Mouse (Mus musculus): ENCODE data around the gene Masp2. TPM values are rescaled to one million over a fixed set of nuclear protein-coding genes. Genes with fewer than 3 reads are reported as not detected.

Masp2 gene
- total and polyA plus RNA-seq, 2 experiments from 2014 or later = not detected

DNA sequence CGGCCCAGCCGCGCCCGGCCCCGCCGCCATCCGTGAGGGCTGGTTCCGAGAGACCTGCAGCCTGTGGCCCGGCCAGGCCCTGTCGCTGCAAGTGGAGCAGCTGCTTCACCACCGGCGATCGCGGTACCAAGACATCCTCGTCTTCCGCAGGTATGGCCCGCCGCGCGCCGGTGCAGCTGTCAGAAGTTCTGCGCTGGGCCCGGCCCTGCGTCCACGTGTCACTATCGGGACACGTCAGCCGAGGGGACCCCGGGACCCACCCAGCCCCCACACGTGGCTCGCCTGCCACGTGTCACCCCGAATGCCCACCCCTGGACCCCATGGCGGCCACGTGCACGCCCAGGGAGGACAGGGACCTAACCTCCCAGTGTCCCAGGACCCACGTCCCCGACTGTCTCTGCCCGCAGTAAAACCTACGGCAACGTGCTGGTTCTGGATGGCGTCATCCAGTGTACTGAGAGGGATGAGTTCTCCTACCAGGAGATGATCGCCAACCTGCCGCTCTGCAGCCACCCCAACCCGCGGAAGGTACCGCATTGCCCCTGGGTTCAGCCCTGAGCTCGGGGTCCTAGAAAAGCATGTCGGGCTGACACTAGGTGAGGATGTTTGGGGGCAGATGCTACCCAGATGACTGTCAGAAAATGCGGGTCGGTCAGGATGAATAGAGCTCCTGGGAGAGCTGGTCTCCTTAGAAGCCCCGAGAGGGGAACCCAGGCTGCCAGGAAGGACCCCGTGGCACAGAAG lies 10.5 kb upstream of the Masp2 start:
- under 1% methylated on average over 47 of the region's 53 CpGs for WGBS

DNA sequence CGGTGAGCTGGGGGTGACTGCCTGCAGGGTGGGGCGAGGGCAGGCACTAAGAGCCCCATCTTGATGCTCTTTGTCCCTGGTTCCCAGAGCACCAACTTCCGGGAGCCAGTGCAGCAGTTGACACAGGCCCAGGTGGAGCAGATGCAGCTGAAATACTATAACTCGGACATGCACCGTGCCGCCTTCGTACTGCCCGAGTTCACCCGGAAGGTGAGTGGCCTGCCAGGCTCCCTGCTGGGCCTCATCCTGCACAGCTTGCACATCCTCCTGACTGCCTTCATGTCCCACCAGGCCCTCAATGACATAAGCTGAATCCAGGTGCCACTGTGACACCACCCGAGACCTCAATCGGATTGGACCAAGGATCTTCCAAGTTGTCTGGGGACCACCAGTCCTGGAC lies 8.4 kb upstream of the Masp2 start:
- Histone ChIP-seq H3K4me3 (ENCODE audit: low read depth, low read length) (no peak overlapping the region), H3K9me3 (replicated peaks; ENCODE audit: control insufficient read depth, low read length) (no peaks in the 10 kb centered on the region), H3K27me3 (ENCODE audit: control insufficient read depth, insufficient read depth, low read length) (no peaks in the 10 kb centered on the region), H3K9ac (replicated peaks; ENCODE audit: low read depth, low read length) (no peak overlapping the region), H3K4me2 (ENCODE audit: low read depth, low read length) (no peak overlapping the region), H3K4me1 (ENCODE audit: control insufficient read depth, insufficient read depth) (peaks cover 9% of the 10 kb centered on the region; the same call in 1 of the 2 replicates), H3K36me3 (replicated peaks; ENCODE audit: control insufficient read depth, insufficient read depth, low read length) (peaks cover 33% of the 10 kb centered on the region), H3K27ac (ENCODE audit: low read depth) (no peak overlapping the region)
- ATAC-seq (ENCODE audit: insufficient read depth, low read depth) = no peak
- TF ChIP-seq EP300 (IDR thresholded peaks at IDR 0.05; ENCODE audit: low read depth) (no peak), CTCF (IDR thresholded peaks at IDR 0.05; ENCODE audit: low read depth) (no peak)
- WGBS = 93% methylated on average over 11 of the region's 11 CpGs
- DNase-seq (ENCODE audit: low spot score) = no peak

More for the DNA sequence above, 10.5 kb upstream of the Masp2 start:
- Histone ChIP-seq H3K27me3 (ENCODE audit: control insufficient read depth, insufficient read depth, low read length) (no peaks in the 10 kb centered on the region), H3K27ac (ENCODE audit: low read depth) (peak overlapping the region; percentile 61), H3K4me1 (ENCODE audit: control insufficient read depth, insufficient read depth) (peaks cover 9% of the 10 kb centered on the region; the same call in 1 of the 2 replicates), H3K4me3 (ENCODE audit: low read depth, low read length) (peak overlapping the region; percentile 95), H3K36me3 (replicated peaks; ENCODE audit: control insufficient read depth, insufficient read depth, low read length) (peaks cover 31% of the 10 kb centered on the region), H3K4me2 (ENCODE audit: low read depth, low read length) (peak overlapping the region; percentile 98), H3K9me3 (replicated peaks; ENCODE audit: control insufficient read depth, low read length) (no peaks in the 10 kb centered on the region), H3K9ac (replicated peaks; ENCODE audit: low read depth, low read length) (peak overlapping the region; percentile 78)
- no peak for DNase-seq (ENCODE audit: low spot score)
- peak; percentile 36 for ATAC-seq (ENCODE audit: insufficient read depth, low read depth)
- TF ChIP-seq EP300 (IDR thresholded peaks at IDR 0.05; ENCODE audit: low read depth) (no peak), CTCF (IDR thresholded peaks at IDR 0.05; ENCODE audit: low read depth) (no peak)

DNA sequence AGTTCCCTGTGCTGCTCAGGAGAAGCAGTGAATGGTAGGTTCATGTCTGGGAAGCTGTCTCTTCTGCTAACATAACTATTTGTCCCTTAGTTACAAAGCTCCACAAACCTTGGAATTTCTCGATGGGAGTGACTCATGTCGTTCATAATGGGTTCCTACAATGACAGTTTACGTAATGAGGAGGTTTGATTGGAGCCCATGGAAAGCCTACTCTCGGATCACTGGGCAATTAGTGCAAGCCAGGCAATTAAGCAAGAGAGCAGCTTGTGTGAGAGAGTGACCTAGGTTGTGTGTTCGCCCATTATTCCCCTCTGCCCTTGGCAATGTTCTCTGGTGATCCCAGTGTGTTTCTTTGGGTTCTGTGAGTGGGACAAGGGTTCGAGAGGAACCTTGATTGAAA lies 6.4 kb upstream of the Masp2 start:
- WGBS = 85% methylated on average over 6 of the region's 6 CpGs

DNA sequence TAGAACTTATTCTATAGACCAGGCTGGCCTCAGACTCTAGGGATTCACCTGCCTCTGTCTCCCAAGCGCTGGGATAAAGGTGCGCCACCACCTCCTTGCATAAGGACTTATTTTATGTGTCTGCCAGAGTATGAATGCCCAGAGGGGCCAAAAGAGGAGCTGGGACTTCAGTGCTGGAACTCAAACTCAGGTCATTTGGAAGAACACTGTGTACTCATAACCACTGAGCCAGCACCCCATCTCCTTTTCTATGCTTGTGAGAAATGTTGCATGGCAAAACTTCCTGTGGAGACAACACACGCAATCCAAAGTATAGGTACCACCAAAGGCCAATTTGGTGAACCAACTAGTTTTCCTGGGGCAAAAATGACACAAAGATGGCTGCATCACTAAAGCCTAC lies 5.6 kb upstream of the Masp2 start:
- no peak overlapping the region for H3K4me3 ChIP-seq (ENCODE audit: low read depth, low read length)
- H3K27ac ChIP-seq (ENCODE audit: low read depth) = no peak overlapping the region
- no peak for DNase-seq (ENCODE audit: low spot score)
- WGBS = 96% methylated on average over 3 of the region's 3 CpGs
- no peak for ATAC-seq (ENCODE audit: insufficient read depth, low read depth)
- H3K9me3 ChIP-seq (replicated peaks; ENCODE audit: control insufficient read depth, low read length) = no peaks in the 10 kb centered on the region
- H3K27me3 ChIP-seq (ENCODE audit: control insufficient read depth, insufficient read depth, low read length) = no peaks in the 10 kb centered on the region
- peaks cover 33% of the 10 kb centered on the region for H3K36me3 ChIP-seq (replicated peaks; ENCODE audit: control insufficient read depth, insufficient read depth, low read length)
- no peak overlapping the region for H3K4me2 ChIP-seq (ENCODE audit: low read depth, low read length)
- peaks cover 8% of the 10 kb centered on the region; the same call in 1 of the 2 replicates for H3K4me1 ChIP-seq (ENCODE audit: control insufficient read depth, insufficient read depth)
- TF ChIP-seq CTCF (IDR thresholded peaks at IDR 0.05; ENCODE audit: low read depth) (no peak), EP300 (IDR thresholded peaks at IDR 0.05; ENCODE audit: low read depth) (no peak)
- no peak overlapping the region for H3K9ac ChIP-seq (replicated peaks; ENCODE audit: low read depth, low read length)

More for the DNA sequence above, 6.4 kb upstream of the Masp2 start:
- H3K9me3 ChIP-seq (replicated peaks; ENCODE audit: control insufficient read depth, low read length) = no peaks in the 10 kb centered on the region
- H3K4me3 ChIP-seq (ENCODE audit: low read depth, low read length) = no peak overlapping the region
- TF ChIP-seq EP300 (IDR thresholded peaks at IDR 0.05; ENCODE audit: low read depth) (no peak), CTCF (IDR thresholded peaks at IDR 0.05; ENCODE audit: low read depth) (no peak)
- no peaks in the 10 kb centered on the region for H3K27me3 ChIP-seq (ENCODE audit: control insufficient read depth, insufficient read depth, low read length)
- ATAC-seq (ENCODE audit: insufficient read depth, low read depth) (no peak), DNase-seq (ENCODE audit: low spot score) (no peak)
- peaks cover 9% of the 10 kb centered on the region; the same call in 1 of the 2 replicates for H3K4me1 ChIP-seq (ENCODE audit: control insufficient read depth, insufficient read depth)
- H3K4me2 ChIP-seq (ENCODE audit: low read depth, low read length) = no peak overlapping the region
- H3K36me3 ChIP-seq (replicated peaks; ENCODE audit: control insufficient read depth, insufficient read depth, low read length) = peaks cover 33% of the 10 kb centered on the region
- no peak overlapping the region for H3K9ac ChIP-seq (replicated peaks; ENCODE audit: low read depth, low read length)
- H3K27ac ChIP-seq (ENCODE audit: low read depth) = no peak overlapping the region

DNA sequence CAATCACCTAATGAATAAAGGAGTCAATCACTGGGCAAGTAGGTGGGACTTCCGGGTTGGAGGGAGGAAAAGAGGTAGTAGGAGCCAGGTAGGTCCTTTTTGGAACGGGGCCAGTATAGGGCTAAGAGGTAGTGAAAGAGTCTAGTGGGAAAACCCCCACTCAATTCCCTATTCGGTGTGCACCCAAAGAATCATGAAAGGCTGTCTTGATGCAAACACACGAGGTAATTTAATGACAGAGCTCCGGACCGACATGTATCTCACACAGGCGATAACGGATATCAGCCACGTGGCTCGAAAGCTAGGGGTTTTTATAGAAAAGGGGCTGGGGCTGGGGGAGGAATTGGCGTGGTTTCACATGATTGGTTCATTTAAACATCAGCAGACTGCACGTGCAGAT lies 3.5 kb upstream of the Masp2 start:
- H3K9me3 ChIP-seq (replicated peaks; ENCODE audit: control insufficient read depth, low read length) = no peaks in the 10 kb centered on the region
- no peak overlapping the region for H3K4me3 ChIP-seq (ENCODE audit: low read depth, low read length)
- peaks cover 31% of the 10 kb centered on the region for H3K36me3 ChIP-seq (replicated peaks; ENCODE audit: control insufficient read depth, insufficient read depth, low read length)
- no peak overlapping the region for H3K4me2 ChIP-seq (ENCODE audit: low read depth, low read length)
- TF ChIP-seq CTCF (IDR thresholded peaks at IDR 0.05; ENCODE audit: low read depth) (no peak), EP300 (IDR thresholded peaks at IDR 0.05; ENCODE audit: low read depth) (no peak)
- no peak overlapping the region for H3K27ac ChIP-seq (ENCODE audit: low read depth)
- ATAC-seq (ENCODE audit: insufficient read depth, low read depth) = no peak
- H3K4me1 ChIP-seq (ENCODE audit: control insufficient read depth, insufficient read depth) = no peaks in the 10 kb centered on the region
- 91% methylated on average over 12 of the region's 12 CpGs for WGBS
- DNase-seq (ENCODE audit: low spot score) = no peak
- no peaks in the 10 kb centered on the region for H3K27me3 ChIP-seq (ENCODE audit: control insufficient read depth, insufficient read depth, low read length)
- no peak overlapping the region for H3K9ac ChIP-seq (replicated peaks; ENCODE audit: low read depth, low read length)

Data from heart, postnatal 0 days (tissue).